Mouse (Mus musculus) liver, postnatal 0 days (tissue): Measurements from ENCODE around the gene Axl. TPM values are rescaled to one million over a fixed set of nuclear protein-coding genes. Genes with fewer than 3 reads are reported as not detected.
A peak's percentile ranks its signal among the peaks of the same experiment; 100 is the strongest.

ENCODE experiments used
- ATAC-seq: fragments of 200-750 bp; cut with Nextera tagmentation; 2 replicates; pipeline ENCODE4 v1.8.0; 2017; ENCODE audit warnings: mild to moderate bottlenecking, moderate library complexity
- DNase-seq: peaks from one replicate; pipeline ENCODE4 v3.0.0-alpha.2; 2016
- H3K27ac ChIP-seq: fragments of 300-500 bp; sonication (generic); 2 replicates; pipeline ENCODE4 v1.5.1; 2014; ENCODE audit warnings: antibody characterized with exemption, moderate library complexity, mild to moderate bottlenecking, low read depth
- H3K27me3 ChIP-seq: fragments of 300-500 bp; sonication (generic); 2 replicates; pipeline ENCODE4 v1.6.1; 2014; ENCODE audit warnings: low read length, control low read depth, mixed read lengths; ENCODE audit not compliant: insufficient read depth
- H3K36me3 ChIP-seq: fragments of 300-500 bp; sonication (generic); replicated peaks from 2 replicates; pipeline ENCODE4 v1.6.1; 2014; ENCODE audit warnings: mild to moderate bottlenecking, control low read depth, low read length, moderate library complexity, mixed read lengths; ENCODE audit not compliant: insufficient read depth
- H3K4me1 ChIP-seq: fragments of 300-500 bp; sonication (generic); 2 replicates; pipeline ENCODE4 v1.6.1; 2014; ENCODE audit warnings: antibody characterized with exemption, mild to moderate bottlenecking, control low read depth; ENCODE audit not compliant: insufficient read depth
- H3K4me2 ChIP-seq: fragments of 300-500 bp; sonication (generic); 2 replicates; pipeline ENCODE4 v1.6.1; 2014; ENCODE audit warnings: low read depth, mild to moderate bottlenecking, low read length, moderate library complexity, mixed read lengths
- H3K4me3 ChIP-seq: fragments of 300-500 bp; sonication (generic); 2 replicates; pipeline ENCODE4 v1.5.1; 2014; ENCODE audit warnings: low read depth, low read length
- H3K9ac ChIP-seq: fragments of 300-500 bp; sonication (generic); replicated peaks from 2 replicates; pipeline ENCODE4 v1.6.1; 2014; ENCODE audit warnings: mild to moderate bottlenecking, moderate library complexity
- H3K9me3 ChIP-seq: fragments of 300-500 bp; sonication (generic); 2 replicates; pipeline ENCODE4 v1.6.1; 2016; ENCODE audit warnings: mild to moderate bottlenecking, control low read depth, low read length, mixed read lengths
- CTCF ChIP-seq: sonication (generic); IDR thresholded peaks from 2 replicates; pipeline ENCODE4 v1.5.1; 2016; ENCODE audit warnings: antibody characterized with exemption, low read depth
- EP300 ChIP-seq: IDR thresholded peaks from 2 replicates; pipeline ENCODE4 v1.6.1; 2016; ENCODE audit warnings: antibody characterized with exemption, low read depth, mild to moderate bottlenecking
- WGBS: fragments of 180-500 bp; shearing (Covaris S2); extraction: QIAGEN DNeasy Blood & Tissue Kit; methylation state at CpG from one replicate; pipeline ENCODE4 v1.1.7; 2014; ENCODE audit not compliant: insufficient replicate concordance; 5-methylcytosine and 5-hydroxymethylcytosine counted together
- polyA plus RNA-seq: library from polyadenylated mRNA; unstranded; fragments of >200 nt; fragmentation: Nextera tagmentation; extraction: Ambion mirVana; gene quantifications from 2 replicates; pipeline ENCODE4 v1.2.1, GENCODE M21; 2015

The Axl gene
- polyA plus RNA-seq, 1 experiment from 2014 or later: 26.6 TPM

DNA sequence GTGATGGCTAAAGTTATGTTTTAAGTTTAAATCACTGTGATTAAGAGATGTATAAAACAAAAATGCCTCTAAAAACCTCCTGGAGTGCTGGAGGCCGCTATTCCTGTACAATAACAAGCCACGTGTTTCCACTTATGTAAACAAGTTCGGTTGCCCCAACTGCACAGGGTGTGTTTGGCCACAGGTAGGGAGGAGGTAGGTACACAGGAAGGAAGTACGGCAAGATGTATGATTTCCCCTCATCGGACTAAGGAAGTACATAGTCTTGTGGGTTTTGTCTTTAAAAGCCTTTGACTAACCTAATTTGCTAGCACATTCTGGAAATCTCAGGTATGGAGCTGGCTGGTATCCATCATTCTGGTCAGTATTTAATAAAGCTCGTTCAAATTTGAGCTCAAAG is 37.5 kb upstream of the Axl start:
- Histone ChIP-seq H3K9ac (no peak overlapping the region), H3K36me3 (no peaks in the 10 kb centered on the region), H3K4me1 (peaks cover 3% of the 10 kb centered on the region; the same call in 1 of the 2 replicates), H3K27ac (no peak overlapping the region), H3K9me3 (no peaks in the 10 kb centered on the region), H3K4me2 (no peak overlapping the region), H3K27me3 (no peaks in the 10 kb centered on the region), H3K4me3 (no peak overlapping the region)
- 33% methylated on average over 6 of the region's 6 CpGs for WGBS
- DNase-seq (no peak), ATAC-seq (no peak)
- TF ChIP-seq CTCF (no peak), EP300 (no peak)

GRCm38 (mm10) chr7:25825043-25825442 is 36.5 kb upstream of the Axl start:
- no peak for DNase-seq
- Histone ChIP-seq H3K4me3 (no peak overlapping the region), H3K27me3 (no peaks in the 10 kb centered on the region), H3K36me3 (no peaks in the 10 kb centered on the region), H3K27ac (no peak overlapping the region), H3K4me2 (no peak overlapping the region), H3K9me3 (no peaks in the 10 kb centered on the region), H3K9ac (no peak overlapping the region), H3K4me1 (peaks cover 3% of the 10 kb centered on the region; the same call in 1 of the 2 replicates)
- ATAC-seq: no peak
- WGBS: 54% methylated on average over 9 of the region's 9 CpGs
- TF ChIP-seq EP300 (no peak), CTCF (no peak)

- peaks cover 5% of the 10 kb centered on the region for H3K4me1 ChIP-seq
- H3K27ac ChIP-seq: no peak within 1 kb of the TSS
- H3K9me3 ChIP-seq: no peaks in the 10 kb centered on the region
- no peak for DNase-seq
- TF ChIP-seq EP300 (no peak), CTCF (no peak)
- 2% methylated on average over 40 of the region's 40 CpGs for WGBS
- peak within 1 kb of the TSS; percentile 67 for H3K4me2 ChIP-seq
- ATAC-seq: peak; percentile 48
- H3K36me3 ChIP-seq: no peaks in the 10 kb centered on the region
- H3K9ac ChIP-seq: peak within 1 kb of the TSS; percentile 3; the same call in 1 of the 2 replicates
- peak within 1 kb of the TSS; percentile 39 for H3K4me3 ChIP-seq
- H3K27me3 ChIP-seq: peaks cover 20% of the 10 kb centered on the region
These were observed 27.9 kb upstream of the Axl start, which contains the start of gene Cyp2s1 for GRCm38 (mm10) chr7:25816241-25816919. Gene Cyp2s1, minus strand, starts transcription at chr7:25816913.

GRCm38 (mm10) chr7:25815571-25815970 is 27.1 kb upstream of the Axl start:
- H3K9ac ChIP-seq: no peak overlapping the region

GRCm38 (mm10) chr7:25814711-25815110 is 26.2 kb upstream of the Axl start:
- Histone ChIP-seq H3K4me1 (peaks cover 5% of the 10 kb centered on the region), H3K27ac (no peak overlapping the region), H3K9ac (no peak overlapping the region), H3K9me3 (no peaks in the 10 kb centered on the region), H3K27me3 (peaks cover 20% of the 10 kb centered on the region), H3K36me3 (no peaks in the 10 kb centered on the region), H3K4me2 (no peak overlapping the region), H3K4me3 (no peak overlapping the region)
- WGBS: 77% methylated on average over 9 of the region's 9 CpGs
- DNase-seq: no peak
- TF ChIP-seq EP300 (no peak), CTCF (no peak)
- no peak for ATAC-seq

More at GRCm38 (mm10) chr7:25815571-25815970, 27.1 kb upstream of the Axl start:
- no peak for ATAC-seq
- peaks cover 20% of the 10 kb centered on the region for H3K27me3 ChIP-seq
- no peaks in the 10 kb centered on the region for H3K36me3 ChIP-seq
- DNase-seq: no peak
- 22% methylated on average over 7 of the region's 7 CpGs for WGBS
- H3K4me3 ChIP-seq: no peak overlapping the region
- no peak overlapping the region; the same call in 1 of the 2 replicates for H3K4me2 ChIP-seq
- H3K4me1 ChIP-seq: peaks cover 5% of the 10 kb centered on the region
- H3K9me3 ChIP-seq: no peaks in the 10 kb centered on the region
- no peak overlapping the region for H3K27ac ChIP-seq
- TF ChIP-seq CTCF: no peak
- TF ChIP-seq EP300: no peak

GRCm38 (mm10) chr7:25812195-25812594 is 23.7 kb upstream of the Axl start:
- Histone ChIP-seq H3K9ac (no peak overlapping the region), H3K9me3 (no peaks in the 10 kb centered on the region), H3K36me3 (no peaks in the 10 kb centered on the region), H3K4me2 (no peak overlapping the region), H3K27me3 (peaks cover 16% of the 10 kb centered on the region), H3K4me3 (no peak overlapping the region), H3K4me1 (peaks cover 5% of the 10 kb centered on the region), H3K27ac (no peak overlapping the region)
- WGBS: 76% methylated on average over 1 of the region's 1 CpGs
- TF ChIP-seq EP300 (no peak), CTCF (no peak)
- no peak for ATAC-seq
- DNase-seq: no peak
